Mouse (Mus musculus) small intestine, adult 2 months (tissue): ENCODE results near the gene AC170998.1.

Experiments used
- CTCF ChIP-seq: fragments of 200-500 bp; IDR thresholded peaks from 2 replicates; pipeline ENCODE4 v1.5.1; 2012; ENCODE audit warnings: low read depth, mild to moderate bottlenecking, control low read depth, inconsistent platforms, low read length, moderate library complexity, mixed read lengths; ENCODE audit not compliant: insufficient replicate concordance, insufficient read length; ENCODE audit errors: extremely low read depth
- POLR2A ChIP-seq: fragments of 200-500 bp; IDR thresholded peaks from 2 replicates; pipeline ENCODE4 v1.6.1; 2012; ENCODE audit warnings: low read depth, mild to moderate bottlenecking, control low read depth, inconsistent platforms, low read length, moderate library complexity

- TF ChIP-seq CTCF: no peak
- no peak for TF ChIP-seq POLR2A
These were observed 34.1 kb upstream of the AC170998.1 start for GRCm38 (mm10) chr17:28691687-28692340.
